Mouse (Mus musculus): Measurements from ENCODE around the gene Lyrm7.

Lyrm7 gene

DNA sequence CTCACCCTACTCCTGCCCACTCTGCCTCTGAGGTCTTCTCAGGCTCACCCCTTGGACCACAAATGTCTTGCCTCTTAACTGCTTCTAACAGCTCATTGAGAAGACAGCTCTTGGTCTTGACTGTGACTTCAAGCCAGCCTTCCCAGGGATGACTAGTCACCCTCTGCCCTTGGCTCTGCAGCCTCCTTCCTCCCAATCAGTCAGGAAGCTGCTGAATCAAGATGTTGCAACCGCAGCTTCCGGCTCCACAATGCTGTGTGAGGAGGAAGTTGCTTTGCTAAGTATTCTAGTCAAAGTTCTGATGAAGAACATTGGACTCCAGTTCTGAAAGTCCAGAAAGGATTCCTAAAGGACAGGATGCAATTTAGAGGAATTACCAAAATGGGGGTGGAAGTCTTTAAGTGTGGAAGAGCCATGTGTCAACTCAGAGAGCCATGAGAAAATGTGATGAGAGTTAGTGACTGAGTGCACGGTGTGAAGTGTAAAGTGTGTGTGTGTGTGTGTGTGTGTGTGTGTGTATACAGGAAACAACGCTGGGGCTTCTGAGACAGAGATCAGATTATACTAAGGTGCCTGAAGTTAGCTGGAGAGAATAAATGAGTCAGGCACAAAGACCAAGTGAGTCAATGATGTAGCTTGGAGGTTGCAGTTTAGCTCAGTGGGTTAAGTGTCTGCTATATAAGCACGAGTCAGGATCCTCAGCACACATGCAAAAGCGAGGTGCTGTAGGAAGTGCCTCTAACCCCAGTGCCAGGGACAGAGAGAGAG is 58.7 kb downstream of the Lyrm7 start:
- no peak for DNase-seq (ENCODE audit: low spot score)

DNA sequence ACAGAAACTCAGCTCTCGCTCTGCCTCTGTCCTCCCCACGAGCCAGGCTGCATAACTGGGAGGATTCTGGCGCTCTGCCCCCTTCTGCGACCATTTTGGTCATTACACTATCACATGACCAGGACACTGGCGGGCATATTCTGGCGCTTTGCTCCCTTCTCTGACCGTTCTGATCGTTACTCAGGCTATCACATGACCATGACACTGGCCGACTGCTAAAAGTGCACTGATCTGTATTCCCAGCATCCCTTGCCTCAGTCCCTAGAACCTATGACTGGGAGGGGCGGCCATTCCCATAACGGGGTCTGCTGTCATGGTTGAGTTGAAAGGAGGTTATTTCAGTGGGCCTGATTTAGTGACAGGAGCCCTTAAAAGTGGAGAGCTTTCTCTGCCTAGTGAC is 64.2 kb downstream of the Lyrm7 start:
- no peak for DNase-seq (ENCODE audit: low spot score)

DNA sequence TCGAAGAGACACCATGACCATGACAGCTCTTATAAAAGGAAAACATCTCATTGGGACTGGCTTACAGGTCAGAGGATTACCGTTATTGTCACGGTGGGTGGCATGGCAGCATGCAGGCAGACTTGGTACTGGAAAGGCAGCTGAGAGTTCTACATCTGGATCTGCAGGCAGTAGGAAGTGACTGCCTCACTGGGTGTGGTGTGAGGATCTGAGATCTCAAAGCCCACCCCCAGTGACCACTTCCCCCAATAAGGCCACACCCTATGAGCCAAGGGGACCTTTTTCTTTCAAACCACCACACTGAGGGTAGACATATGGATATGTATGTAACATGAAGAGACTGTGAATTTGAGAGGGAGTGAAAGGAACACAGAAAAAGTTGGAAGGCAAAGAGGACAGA is 66.0 kb downstream of the Lyrm7 start:
- DNase-seq (ENCODE audit: low spot score) = no peak

DNA sequence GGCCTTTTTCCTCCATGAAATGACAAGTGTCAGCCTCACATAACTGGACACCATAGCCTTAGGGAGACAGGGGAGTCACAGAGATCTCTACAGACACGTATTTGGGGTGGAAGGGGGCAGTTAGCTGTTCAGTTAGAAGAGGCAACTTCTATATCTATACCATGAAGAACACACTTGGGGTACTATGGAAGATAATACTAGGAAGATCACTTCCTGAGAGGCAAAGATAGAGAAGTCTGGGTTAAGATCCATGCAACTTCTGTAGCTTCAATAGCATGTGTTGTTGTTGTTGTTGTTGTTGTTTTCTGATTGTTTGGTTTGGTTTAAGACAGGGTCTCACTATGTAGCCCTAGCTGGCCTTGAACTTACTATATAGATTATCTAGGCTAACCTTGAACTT is 67.5 kb downstream of the Lyrm7 start:
- DNase-seq (ENCODE audit: low spot score) = no peak

DNA sequence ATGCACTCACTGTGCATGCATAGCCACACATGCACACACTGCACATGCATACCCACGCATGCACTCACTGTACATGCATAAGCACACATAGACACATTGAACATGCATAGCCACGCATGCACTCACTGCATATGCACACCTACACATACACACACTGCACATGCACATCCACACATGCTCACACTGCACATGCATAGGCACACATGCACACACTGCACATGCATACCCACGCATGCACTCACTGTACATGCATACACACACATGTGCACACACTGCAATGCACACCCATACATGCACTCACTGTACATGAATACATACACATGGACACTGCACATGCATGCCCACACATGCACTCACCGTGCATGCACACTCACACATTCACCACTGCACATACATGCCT is 69.3 kb downstream of the Lyrm7 start:
- no peak for DNase-seq (ENCODE audit: low spot score)

DNA sequence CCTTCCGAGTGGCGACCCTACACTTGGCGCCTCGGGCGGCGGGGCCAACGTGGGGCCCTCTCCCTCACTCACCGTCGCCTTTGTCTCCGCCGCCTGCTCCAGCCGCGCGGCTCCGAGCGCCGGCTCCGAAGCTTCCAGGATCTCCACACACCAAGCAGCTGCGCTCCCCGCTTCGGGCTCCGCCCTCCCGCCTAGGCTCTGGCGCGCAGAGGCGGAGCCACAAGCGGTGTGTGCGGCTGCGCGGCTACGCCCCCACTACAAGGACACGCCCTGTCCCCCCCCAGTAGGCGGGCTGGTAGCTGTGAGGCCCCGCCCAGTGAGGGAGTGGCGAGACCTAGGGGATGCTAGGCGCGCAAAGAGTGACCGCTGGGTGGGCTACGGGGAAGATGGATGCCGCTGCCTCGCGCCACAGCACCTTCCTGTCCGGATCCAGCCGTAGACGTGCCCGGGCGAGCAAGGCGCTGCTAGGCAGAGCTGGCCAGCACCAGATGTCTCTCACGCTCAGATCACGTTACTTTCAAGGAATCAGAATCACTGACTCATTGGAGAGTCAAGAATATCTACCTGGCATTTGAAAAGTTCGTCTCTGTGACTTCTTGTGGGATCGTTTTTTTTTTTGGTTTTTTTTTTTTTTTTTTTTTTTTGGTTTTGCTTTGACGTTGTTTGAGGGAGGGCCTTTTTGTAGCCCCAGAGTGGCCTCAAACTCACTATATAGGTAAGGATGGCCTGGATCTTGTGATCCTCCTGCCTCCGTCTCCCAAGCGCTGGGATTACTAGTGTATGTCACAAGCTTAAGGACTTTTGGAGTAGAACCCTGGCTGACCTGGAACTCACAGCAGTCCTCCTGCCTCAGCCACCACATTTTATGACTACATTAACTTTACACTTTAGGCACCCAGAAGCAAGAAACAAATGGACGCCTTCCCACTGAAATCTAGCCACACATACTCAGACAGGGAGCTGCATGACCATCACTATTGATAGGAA is 72.9 kb downstream of the Lyrm7 start, which contains the start of gene Cdc42se2:
Gene Cdc42se2 (minus strand): TSS at position 188 of the 987 bp plus-strand sequence.
- peak; percentile 98 for DNase-seq (ENCODE audit: low spot score)

DNA sequence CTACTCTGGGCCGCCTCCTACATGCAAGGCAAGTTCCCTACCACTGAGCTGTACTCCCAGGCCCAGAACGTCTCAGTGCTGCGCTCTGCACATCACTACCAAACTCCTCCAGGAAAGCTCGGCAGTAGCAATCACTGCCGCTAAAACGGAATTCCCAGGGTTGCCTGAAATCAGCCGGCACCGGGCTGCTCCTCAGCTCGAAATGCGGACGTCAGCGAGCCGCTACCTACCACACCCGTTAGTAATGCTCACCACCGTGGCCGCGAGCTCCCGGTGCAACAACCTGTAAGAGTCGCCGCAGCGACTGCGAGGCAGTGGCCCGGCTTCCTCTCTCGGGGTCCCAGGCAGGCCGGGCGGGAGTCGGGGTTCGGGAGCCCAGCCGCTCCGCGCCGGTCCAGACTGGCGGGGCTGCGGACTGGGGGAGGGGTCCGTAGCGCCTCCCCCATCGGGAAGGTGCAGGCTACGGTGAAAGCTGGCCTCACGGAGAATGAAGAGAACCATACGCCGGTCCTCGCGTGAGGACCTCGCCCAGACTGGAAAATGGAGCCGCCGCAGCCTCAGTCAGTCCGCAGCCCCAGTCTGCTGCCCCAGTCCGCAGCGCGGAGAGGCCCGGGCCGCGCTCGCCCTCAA is 73.7 kb downstream of the Lyrm7 start:
- peak; percentile 75 for DNase-seq (ENCODE audit: low spot score)

DNA sequence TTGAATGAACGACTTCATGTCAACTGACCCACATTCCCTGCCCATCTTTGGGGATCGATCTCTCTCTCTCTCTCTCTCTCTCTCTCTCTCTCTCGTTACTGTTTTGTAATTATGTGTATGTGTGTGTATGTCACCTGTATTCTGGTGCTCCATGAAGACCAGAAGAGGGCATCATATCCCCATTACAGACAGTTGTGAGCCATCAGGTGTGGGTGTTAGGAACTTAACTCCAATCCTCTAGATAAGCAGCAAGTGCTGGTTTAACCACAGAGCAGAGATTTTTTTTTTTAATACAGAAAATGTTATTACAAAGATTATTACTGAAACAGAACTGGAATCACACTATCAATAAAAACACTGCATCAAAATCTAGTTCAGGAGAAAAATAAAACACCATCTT is 75.2 kb downstream of the Lyrm7 start:
- DNase-seq (ENCODE audit: low spot score) = no peak

DNA sequence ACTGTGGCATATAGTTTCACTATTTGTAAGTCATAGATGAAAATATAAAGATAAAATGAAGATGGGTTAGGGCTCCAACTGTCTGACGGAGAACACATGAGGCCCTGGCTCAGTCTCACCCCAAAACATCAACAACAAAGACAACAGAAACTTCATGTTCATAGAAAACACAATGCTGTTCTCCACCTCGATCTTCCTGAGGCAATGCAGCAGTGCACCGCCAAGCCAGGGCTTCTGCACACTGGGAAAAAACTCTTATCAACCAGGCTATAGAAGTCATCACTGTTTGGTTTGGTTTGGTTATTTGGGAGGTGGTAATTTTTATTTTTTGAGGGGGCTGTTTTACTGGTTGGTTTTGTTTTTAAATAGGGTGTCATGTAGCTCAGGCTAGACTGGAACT is 76.3 kb downstream of the Lyrm7 start:
- no peak for DNase-seq (ENCODE audit: low spot score)

DNA sequence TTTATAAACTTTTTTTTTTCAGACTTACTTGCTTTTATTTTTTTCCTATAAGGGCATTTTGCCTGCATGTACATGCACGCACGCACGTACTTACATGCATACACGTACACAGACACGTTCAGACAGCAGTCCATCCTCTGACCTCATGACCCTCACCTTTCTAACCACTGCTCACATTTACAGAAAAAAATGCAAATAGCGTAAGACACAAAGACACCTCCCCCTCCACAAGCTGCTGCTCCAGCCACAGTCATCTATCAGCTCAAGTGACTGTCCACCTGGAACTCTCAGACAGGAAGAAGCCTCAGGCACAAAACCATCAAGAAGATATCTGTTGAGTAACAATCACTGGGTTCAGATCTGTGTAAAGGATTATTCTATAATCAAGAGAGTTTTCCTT is 78.5 kb downstream of the Lyrm7 start:
- DNase-seq (ENCODE audit: low spot score) = no peak

DNA sequence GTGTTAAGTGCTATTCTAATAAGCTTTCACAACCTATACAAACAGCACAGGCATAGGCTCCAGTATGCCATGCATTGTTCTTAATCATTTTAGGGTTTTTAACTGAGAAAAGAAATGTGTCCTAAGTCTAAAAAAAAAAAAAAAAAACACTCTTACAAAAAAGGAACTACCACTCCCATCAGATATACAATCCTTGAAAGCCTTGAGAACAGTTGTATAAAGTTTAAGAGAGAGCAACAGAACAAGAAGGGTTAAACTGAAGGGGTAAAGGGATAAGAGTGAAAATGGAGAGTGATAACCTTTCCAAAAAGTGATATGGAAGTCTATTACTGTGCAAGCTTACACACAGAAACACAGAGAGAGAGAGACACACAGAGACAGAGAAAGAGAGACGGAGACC is 80.8 kb downstream of the Lyrm7 start:
- no peak for DNase-seq (ENCODE audit: low spot score)

DNA sequence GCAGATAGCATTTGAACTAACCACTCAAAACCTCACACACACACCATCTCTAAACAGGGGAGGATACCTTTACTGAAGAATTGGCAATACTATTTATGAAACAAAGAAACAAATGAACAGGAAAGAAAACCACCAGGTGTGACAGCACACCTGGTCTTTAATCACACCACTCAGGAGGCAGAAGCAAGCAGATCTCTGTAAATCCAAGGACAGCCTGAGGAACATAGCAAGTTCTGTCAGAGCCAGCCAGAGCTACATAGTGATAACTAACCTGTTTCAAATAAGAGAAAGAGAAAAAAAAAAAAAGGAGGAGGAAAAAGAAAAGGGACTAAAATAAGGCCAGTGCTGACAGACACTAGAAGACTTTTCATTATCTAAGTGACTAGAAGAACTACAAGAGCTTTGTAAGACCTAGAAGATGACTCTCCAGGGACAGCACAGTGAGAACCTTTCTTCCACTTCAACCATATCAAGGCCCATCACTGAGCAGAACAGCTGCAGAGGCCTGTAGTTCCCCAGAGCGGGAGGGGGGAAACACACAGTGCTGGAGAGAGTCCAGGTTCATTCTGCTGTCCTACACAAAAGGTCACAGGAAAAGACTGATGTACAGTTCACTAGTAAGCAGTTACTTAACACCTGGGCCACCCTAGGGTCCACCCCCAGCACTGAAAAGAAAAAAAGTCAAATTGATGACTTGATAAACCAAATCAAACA is 82.4 kb downstream of the Lyrm7 start:
- no peak for DNase-seq (ENCODE audit: low spot score)

DNA sequence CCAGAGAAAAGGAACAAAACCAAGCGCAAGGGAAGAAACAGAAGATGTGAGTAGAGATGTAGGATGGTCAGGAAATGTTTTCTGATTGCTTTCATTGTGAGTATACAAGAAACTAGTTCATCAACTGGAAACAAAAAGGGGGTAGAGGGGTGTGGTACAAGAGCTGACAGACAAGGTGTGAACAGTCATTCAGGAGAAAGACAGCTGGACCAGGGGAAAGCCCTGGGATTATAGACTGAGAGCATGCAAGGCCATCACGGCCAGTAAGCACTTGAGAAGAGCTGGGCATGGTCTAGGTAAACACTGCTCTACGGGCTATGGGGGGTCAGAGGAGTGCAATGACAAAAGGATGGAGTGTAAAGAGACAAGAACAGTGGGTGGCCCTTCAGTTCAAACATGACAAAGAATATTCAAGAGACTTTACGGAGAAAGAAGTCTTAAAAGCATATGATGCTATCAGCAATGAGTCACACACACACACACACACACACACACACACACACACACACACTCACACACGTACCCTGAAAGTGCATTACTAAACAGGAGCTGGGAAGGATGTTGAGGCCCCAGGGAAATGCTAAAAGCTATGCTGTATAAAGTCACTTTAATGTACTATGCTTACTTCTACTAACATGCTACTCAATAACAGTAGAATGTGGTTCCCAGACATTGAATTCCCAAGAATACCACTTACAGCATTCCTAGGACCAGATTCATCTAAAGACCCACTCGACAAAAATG is 83.2 kb downstream of the Lyrm7 start:
- DNase-seq (ENCODE audit: low spot score) = no peak

All from testis, postnatal 10 days (tissue).